Mouse (Mus musculus): ENCODE measurements at regions not wholly inside any gene's neighbourhood (a gene's known extent, or its start where the extent isn't known, plus 50 kb on each side); places are given as distances from the start of the nearest gene placed in this dataset.

GRCm38 (mm10) chr16:75304743-75305142 is 281.1 kb downstream of the Lipi start:
- DNase-seq (ENCODE audit: low spot score in 2 of 2), result no peak

- DNase-seq (ENCODE audit: low spot score in 2 of 2), result no peak
Observed at GRCm38 (mm10) chr16:75297416-75297815, 288.4 kb downstream of the Lipi start.

DNA sequence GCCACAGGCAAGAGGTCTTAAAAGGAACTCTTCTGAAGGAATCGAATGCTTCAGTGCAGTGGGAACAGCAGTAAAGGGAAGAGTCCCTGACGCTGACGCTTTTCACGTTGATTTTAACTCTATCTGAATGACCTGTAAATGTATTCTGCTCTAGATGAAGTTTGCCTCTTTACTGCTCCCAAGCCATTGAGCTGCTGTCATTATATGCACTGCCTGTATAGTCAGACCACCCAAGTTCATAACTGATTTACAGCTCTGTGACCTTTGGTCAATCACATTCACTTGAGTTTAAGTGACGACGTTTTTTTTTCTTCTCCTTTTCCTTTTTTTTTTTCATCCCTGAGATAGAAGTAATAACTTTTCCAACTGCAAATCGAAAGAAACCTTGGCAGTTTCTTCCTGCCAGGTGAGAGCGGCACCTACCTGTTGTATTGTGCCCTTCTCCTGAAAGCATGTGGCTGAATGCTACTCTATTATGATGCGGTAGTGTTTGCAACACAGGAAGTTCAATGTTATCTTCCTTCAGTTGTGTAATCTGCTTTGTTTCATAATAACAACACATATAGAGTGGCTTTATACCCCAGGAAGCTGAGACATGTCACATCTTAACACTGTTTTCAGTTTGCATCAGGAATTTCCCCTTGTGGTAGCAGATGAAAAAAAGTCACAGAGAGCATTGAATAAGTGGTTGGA is 293.0 kb downstream of the Lipi start:
- DNase-seq (ENCODE audit: low spot score in 2 of 2), result no peak

DNA sequence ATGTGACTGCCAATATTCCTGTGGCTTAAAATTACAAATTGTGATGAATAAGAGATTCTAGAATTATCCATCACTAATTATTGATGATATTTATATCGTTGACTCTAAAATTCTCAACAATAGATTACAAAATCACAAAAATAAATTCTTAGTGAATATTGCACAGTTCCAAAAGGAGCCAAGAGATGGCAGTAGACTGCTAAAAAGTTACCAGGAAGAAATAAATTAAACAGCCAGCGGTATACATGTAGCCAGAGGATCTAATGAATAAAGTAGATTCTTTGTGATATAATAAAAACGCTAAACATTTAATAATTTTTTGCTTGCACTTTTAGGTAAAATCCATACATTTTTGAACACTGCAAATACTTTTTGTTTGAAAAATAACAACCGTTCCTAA is 294.7 kb downstream of the Lipi start:
- no peak for DNase-seq (ENCODE audit: low spot score in 2 of 2)

DNA sequence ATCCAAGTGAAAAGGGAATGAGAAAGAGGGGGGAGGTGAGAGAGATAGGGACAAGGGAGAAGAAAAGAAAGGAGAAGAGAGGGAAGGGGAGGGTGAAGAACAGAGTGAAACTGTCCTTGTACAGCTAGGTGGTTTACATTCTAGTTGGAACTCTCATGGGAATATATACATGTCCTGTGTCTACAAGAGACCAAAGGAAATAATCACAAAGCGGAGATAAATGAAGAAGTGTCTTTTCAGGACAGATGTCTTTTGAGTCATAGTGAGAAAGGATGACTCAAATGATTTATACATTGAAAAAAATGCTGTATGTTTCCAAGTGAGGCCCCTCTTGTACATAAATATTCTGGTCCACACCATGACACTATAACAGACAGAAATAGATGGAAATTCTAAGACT is 298.7 kb downstream of the Lipi start:
- DNase-seq (ENCODE audit: low spot score in 2 of 2), result no peak

- no peak for DNase-seq (ENCODE audit: low spot score in 2 of 2)
Observed at GRCm38 (mm10) chr16:75285811-75286210, 300.1 kb downstream of the Lipi start.

- DNase-seq (ENCODE audit: low spot score in 2 of 2), result peak in 1 of 2 experiments; percentile 11
Observed at GRCm38 (mm10) chr16:75263903-75264302, 322.0 kb downstream of the Lipi start.

DNA sequence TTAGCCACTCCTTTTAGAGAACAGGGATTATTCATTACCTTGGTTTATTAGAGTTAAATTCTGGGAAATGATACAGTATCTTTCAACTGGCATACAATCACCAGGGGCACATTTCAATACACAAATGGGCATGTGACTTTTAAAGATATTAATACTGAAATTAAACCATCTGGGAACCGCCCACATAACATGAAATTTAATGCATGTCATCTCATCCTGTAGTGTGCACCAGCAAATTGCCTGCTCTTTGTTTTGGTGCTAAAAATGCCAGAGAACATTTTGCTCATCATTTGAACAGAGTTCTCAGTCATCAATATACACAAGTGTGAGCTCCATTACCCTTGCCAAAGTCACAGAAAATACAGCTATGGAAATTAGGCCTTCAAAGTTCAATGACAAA is 330.9 kb downstream of the Lipi start:
- DNase-seq (ENCODE audit: low spot score in 2 of 2), result no peak

- no peak for DNase-seq (ENCODE audit: low spot score in 2 of 2)
Observed at GRCm38 (mm10) chr16:75249170-75249569, 336.7 kb downstream of the Lipi start.

- no peak for DNase-seq (ENCODE audit: low spot score in 2 of 2)
Observed at GRCm38 (mm10) chr16:75240383-75240782, 345.5 kb downstream of the Lipi start.

DNA sequence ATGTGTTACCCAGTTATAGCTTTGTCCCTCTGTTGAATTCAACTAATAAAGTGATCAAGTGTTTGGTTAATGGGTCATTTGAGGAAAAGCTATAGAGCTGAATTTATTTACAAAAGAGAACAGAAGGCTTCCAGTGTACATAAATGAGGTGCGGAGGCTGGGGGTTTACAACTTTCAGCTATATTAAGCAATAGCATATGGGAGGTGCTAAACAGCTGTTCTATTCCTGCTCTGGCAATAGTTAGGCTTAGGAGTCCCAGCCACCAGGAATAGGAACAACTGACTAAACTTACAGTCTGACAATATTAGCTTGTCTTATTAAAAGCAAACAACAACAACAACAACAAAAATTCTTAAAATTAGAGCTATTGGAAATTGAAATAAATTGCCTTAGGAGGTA is 353.7 kb downstream of the Lipi start:
- peak in 1 of 2 experiments; percentile 66 for DNase-seq (ENCODE audit: low spot score in 2 of 2)

DNA sequence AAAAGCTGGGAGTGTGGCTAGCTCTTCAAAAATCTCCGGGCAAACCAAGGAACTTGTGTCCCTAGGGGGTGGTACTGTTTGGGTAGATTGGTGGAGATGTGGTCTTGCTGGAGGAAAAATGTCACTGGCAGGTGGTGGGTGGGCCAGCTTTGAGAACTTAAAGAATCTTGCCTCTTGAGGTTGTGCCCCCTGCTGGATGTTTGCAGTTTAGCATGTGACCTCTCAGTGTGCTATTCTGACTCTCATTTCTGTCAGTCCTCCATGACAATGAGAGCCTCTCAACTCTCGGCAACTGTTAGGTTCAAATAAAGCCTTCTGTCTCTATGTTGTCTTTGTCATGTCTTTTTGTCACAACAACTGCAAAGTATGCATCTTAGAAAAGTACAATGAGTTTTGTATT is 392.5 kb downstream of the Lipi start:
- no peak for DNase-seq (ENCODE audit: low spot score in 2 of 2)

DNA sequence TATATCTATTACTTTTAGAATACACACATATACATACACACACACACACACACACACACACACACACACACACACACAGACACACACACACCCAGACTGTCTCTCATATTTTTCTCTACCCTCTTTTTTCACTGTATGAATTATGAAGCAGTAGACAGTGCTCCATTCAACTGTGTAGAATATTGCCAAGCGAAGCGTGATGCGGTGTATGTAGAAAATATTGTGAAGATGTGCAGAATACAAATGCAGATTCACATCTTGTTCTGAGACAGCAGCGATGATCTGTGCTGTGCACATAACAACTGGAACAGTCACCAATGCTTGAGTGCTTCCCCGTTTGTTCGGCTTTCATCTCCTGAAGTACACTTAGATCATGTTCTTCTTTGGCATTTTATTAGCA is 395.5 kb downstream of the Lipi start:
- DNase-seq (ENCODE audit: low spot score in 2 of 2), result no peak

DNA sequence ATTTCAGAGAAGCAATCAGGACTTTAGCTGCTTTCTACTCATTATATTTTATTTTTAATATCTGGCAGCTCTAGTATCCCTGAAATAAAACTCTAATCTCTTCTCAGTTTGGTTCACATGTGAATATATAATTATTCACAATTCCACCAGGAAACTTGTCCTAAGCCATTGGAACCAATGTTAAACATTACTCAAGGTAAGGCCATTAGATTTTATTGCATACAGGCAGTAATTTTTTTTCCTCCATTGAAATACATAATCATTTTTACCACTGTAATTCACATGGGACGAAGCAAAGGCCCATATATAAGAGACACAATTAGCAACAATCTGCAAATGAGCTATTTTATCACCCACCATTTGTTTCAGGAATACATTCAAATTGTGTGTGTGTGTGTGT is 419.8 kb downstream of the Lipi start:
- DNase-seq (ENCODE audit: low spot score in 2 of 2), result no peak

- no peak for DNase-seq (ENCODE audit: low spot score in 2 of 2)
Observed at GRCm38 (mm10) chr16:75164969-75165726, 420.7 kb downstream of the Lipi start.

GRCm38 (mm10) chr16:75159740-75160139 is 426.1 kb downstream of the Lipi start:
- DNase-seq (ENCODE audit: low spot score in 2 of 2), result no peak

GRCm38 (mm10) chr16:75155441-75156038 is 430.3 kb downstream of the Lipi start:
- peak in 1 of 2 experiments; percentile 36 for DNase-seq (ENCODE audit: low spot score in 2 of 2)
